Mouse (Mus musculus) bone marrow, adult 2 months (tissue): Measurements from ENCODE around the gene Tmco1.

Experiments used
- CTCF ChIP-seq: fragments of 200-500 bp; IDR thresholded peaks from 2 replicates; pipeline ENCODE4 v1.5.1; 2011; ENCODE audit warnings: low read length, control low read depth; ENCODE audit not compliant: control insufficient read depth, insufficient read depth
- POLR2A ChIP-seq: fragments of 200-500 bp; IDR thresholded peaks from 2 replicates; pipeline ENCODE4 v1.6.1; 2011; ENCODE audit warnings: low read depth, mild to moderate bottlenecking, control low read depth, low read length, borderline replicate concordance; ENCODE audit not compliant: control insufficient read depth

GRCm38 (mm10) chr1:167372739-167373138, 64.6 kb downstream of the Tmco1 start:
- TF ChIP-seq CTCF (no peak), POLR2A (no peak)
